Mouse (Mus musculus): ENCODE results near the gene Mrpl18. TPM values are rescaled to one million over a fixed set of nuclear protein-coding genes. Genes with fewer than 3 reads are reported as not detected.

Mrpl18 gene
- polyA plus RNA-seq, 1 experiment from 2014 or later = 191 TPM

DNA sequence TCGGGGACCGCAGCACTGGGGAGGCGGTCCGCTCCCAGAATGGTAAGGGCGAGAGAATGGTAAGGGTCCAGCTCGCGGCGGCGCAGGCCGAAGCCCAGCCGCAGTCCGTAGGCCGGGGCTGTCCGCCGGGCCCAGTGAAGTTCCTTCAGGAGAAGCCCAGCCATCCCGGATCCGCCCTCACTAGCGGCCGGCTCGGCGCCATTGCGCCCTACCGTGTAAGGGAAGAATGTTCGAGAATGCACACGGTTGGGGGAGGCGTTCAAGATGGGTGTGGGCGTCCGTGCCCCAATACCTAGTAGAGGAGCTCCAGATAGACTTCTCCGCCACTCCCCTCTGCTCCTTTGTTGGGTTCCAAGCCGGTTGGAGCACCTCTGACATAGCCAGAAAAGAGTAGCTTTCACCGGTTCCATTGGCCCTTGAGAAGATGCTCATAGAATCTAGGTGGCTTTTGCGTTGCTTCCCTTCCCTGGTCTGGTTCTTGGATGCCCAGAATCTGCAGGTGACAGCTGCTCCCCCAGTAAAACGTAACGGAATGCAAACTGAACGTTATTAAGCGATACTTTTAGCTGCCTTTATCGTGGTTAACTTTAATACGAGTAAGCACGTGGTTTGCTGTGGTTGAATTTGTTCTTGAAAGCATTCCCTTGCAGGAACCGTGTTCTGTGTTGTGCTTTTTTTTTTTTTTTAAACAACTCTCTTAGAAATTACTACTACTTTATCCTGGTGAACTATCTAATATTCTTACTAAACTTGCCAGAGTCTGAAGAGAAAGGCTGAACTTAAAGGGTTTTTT, 639 bp upstream of the Mrpl18 start:
- Histone ChIP-seq H3K36me3 (ENCODE audit: control insufficient read depth, insufficient read depth) (peaks cover 45% of the 10 kb centered on the region), H3K27ac (ENCODE audit: low read length) (peak overlapping the region; percentile 93), H3K9ac (ENCODE audit: low read length) (peak overlapping the region; percentile 99), H3K4me1 (ENCODE audit: control insufficient read depth, insufficient read depth, low read length) (peaks cover 13% of the 10 kb centered on the region), H3K4me2 (ENCODE audit: low read depth, low read length) (peak overlapping the region; percentile 91), H3K9me3 (replicated peaks; ENCODE audit: control insufficient read depth, low read length) (no peaks in the 10 kb centered on the region), H3K4me3 (ENCODE audit: low read length) (peak overlapping the region; percentile 95), H3K27me3 (ENCODE audit: control insufficient read depth, insufficient read depth, low read length) (no peaks in the 10 kb centered on the region)
- whole genome bisulfite sequencing = under 1% methylated on average over 40 of the region's 40 CpGs
- ATAC-seq (replicated peaks; ENCODE audit: extremely low read depth, insufficient read depth, low FRiP score) = peak; percentile 30

GRCm38 (mm10) chr17:12915488-12915880, 661 bp downstream of the Mrpl18 start, which contains the start of gene Tcp1:
Gene Tcp1 (plus strand): TSS chr17:12915701.
- Histone ChIP-seq H3K36me3 (ENCODE audit: control insufficient read depth, insufficient read depth) (peaks cover 45% of the 10 kb centered on the region), H3K27me3 (ENCODE audit: control insufficient read depth, insufficient read depth, low read length) (no peaks in the 10 kb centered on the region), H3K4me1 (ENCODE audit: control insufficient read depth, insufficient read depth, low read length) (peaks cover 13% of the 10 kb centered on the region), H3K9ac (ENCODE audit: low read length) (peak within 1 kb of the TSS; percentile 99), H3K9me3 (replicated peaks; ENCODE audit: control insufficient read depth, low read length) (no peaks in the 10 kb centered on the region), H3K4me3 (ENCODE audit: low read length) (peak within 1 kb of the TSS; percentile 95), H3K27ac (ENCODE audit: low read length) (peak within 1 kb of the TSS; percentile 94), H3K4me2 (ENCODE audit: low read depth, low read length) (peak within 1 kb of the TSS; percentile 91)
- WGBS = under 1% methylated on average over 18 of the region's 18 CpGs
- ATAC-seq (replicated peaks; ENCODE audit: extremely low read depth, insufficient read depth, low FRiP score) = no peak

DNA sequence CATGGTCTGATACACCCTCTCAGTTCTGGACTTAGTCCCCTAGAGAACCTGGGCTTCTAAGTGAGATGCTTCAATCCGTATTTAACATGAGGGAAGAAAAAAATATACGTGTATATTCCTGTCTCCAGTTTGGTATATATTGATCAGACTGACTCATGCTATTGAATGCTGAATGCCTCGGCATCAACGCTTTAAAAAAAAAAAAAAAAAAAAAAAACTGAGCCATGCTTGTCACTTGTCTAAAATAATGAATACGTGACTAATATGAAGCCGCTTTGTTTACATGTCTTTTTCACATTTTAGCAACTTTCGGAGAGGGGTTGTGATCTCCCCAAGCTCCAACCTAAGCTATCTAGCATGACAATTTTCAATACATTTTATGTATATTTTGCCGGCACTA, 5.8 kb downstream of the Mrpl18 start:
- no peak overlapping the region for H3K4me3 ChIP-seq (ENCODE audit: low read length)
- peaks cover 29% of the 10 kb centered on the region for H3K36me3 ChIP-seq (ENCODE audit: control insufficient read depth, insufficient read depth)
- no peak overlapping the region for H3K27ac ChIP-seq (ENCODE audit: low read length)
- H3K27me3 ChIP-seq (ENCODE audit: control insufficient read depth, insufficient read depth, low read length) = no peaks in the 10 kb centered on the region
- 86% methylated on average over 8 of the region's 8 CpGs for WGBS
- ATAC-seq (replicated peaks; ENCODE audit: extremely low read depth, insufficient read depth, low FRiP score) = no peak
- H3K9me3 ChIP-seq (replicated peaks; ENCODE audit: control insufficient read depth, low read length) = no peaks in the 10 kb centered on the region
- peaks cover 6% of the 10 kb centered on the region for H3K4me1 ChIP-seq (ENCODE audit: control insufficient read depth, insufficient read depth, low read length)
- H3K9ac ChIP-seq (ENCODE audit: low read length) = no peak overlapping the region
- no peak overlapping the region for H3K4me2 ChIP-seq (ENCODE audit: low read depth, low read length)

DNA sequence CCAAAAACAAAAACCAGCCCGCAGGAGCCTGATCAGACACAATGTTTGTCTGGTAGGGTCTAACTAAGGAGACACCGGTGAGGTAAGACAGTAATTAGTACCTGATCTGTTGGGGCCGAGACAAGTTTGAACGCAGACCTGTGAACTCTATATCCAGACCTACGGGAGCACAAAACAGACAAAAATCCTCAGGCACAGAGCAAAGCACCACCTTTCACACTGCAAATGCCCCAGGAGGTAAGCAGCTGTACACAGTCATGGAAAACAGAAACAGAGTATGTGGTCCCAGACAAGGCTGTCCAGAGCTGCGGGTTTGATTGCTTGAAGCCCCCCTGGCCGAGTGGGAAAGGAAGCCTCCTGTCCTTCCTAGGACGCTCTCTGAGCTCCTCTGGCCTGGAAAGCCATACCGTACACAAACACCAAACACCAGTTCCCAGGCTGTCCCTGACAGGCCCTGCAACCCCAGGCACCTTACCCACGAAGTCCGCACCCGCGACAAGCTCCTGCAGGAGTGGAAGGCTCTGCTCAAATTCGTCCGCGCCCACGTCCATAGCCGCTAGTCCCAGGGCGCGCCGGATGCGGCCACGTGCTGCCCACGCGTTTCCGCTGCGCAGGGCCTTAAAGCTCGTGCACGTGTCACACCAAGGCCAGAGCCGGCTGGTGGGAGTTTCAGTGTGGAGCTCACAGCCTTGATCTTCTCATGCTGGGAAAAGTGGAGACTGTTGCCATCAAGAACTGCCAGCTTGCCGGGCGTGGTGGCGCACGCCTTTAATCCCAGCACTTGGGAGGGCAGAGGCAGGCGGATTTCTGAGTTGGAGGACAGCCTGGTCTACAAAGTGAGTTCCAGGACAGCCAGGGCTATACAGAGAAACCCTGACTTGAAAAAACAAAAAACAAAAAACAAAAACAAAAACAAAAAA, 6.5 kb downstream of the Mrpl18 start, which contains the start of gene Pnldc1:
Gene Pnldc1, minus strand, starts transcription at position 870 of the 920 bp plus-strand sequence.
- Histone ChIP-seq H3K27ac (ENCODE audit: low read length) (no peak within 1 kb of the TSS), H3K4me1 (ENCODE audit: control insufficient read depth, insufficient read depth, low read length) (no peaks in the 10 kb centered on the region), H3K9ac (ENCODE audit: low read length) (no peak within 1 kb of the TSS), H3K4me2 (ENCODE audit: low read depth, low read length) (no peak within 1 kb of the TSS), H3K36me3 (ENCODE audit: control insufficient read depth, insufficient read depth) (peaks cover 32% of the 10 kb centered on the region), H3K4me3 (ENCODE audit: low read length) (no peak within 1 kb of the TSS), H3K27me3 (ENCODE audit: control insufficient read depth, insufficient read depth, low read length) (no peaks in the 10 kb centered on the region), H3K9me3 (replicated peaks; ENCODE audit: control insufficient read depth, low read length) (no peaks in the 10 kb centered on the region)
- ATAC-seq (replicated peaks; ENCODE audit: extremely low read depth, insufficient read depth, low FRiP score) = no peak
- 72% methylated on average over 35 of the region's 35 CpGs for WGBS

DNA sequence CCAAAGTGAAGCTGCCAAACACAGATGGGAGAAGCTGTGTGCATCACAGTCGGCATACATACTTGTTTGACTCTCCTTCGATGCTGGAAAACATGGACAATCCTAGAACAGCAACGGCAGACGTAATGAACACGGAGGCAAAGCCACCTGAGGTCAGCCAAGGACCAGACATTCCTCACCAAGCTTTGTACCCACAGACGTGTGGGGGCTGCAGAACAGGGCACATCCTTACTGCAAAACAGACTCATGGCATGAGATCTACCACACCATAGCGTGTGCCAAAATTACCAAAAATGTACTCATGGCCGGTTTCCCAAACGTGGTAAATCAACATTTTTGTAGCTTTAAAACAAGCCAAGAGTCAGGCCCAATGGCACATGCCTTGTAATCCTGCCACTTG, 9.7 kb downstream of the Mrpl18 start:
- H3K27ac ChIP-seq (ENCODE audit: low read length) = no peak overlapping the region
- peaks cover 21% of the 10 kb centered on the region for H3K36me3 ChIP-seq (ENCODE audit: control insufficient read depth, insufficient read depth)
- no peak overlapping the region for H3K4me3 ChIP-seq (ENCODE audit: low read length)
- H3K4me2 ChIP-seq (ENCODE audit: low read depth, low read length) = no peak overlapping the region
- no peak overlapping the region for H3K9ac ChIP-seq (ENCODE audit: low read length)
- no peaks in the 10 kb centered on the region for H3K4me1 ChIP-seq (ENCODE audit: control insufficient read depth, insufficient read depth, low read length)
- WGBS = 85% methylated on average over 9 of the region's 9 CpGs
- H3K9me3 ChIP-seq (replicated peaks; ENCODE audit: control insufficient read depth, low read length) = no peaks in the 10 kb centered on the region
- H3K27me3 ChIP-seq (ENCODE audit: control insufficient read depth, insufficient read depth, low read length) = no peaks in the 10 kb centered on the region
- no peak for ATAC-seq (replicated peaks; ENCODE audit: extremely low read depth, insufficient read depth, low FRiP score)

- H3K27ac ChIP-seq (ENCODE audit: low read length) = no peak overlapping the region
- H3K36me3 ChIP-seq (ENCODE audit: control insufficient read depth, insufficient read depth) = peaks cover 17% of the 10 kb centered on the region
- H3K4me3 ChIP-seq (ENCODE audit: low read length) = no peak overlapping the region
Observed at GRCm38 (mm10) chr17:12905810-12906209, 10.3 kb downstream of the Mrpl18 start.

DNA sequence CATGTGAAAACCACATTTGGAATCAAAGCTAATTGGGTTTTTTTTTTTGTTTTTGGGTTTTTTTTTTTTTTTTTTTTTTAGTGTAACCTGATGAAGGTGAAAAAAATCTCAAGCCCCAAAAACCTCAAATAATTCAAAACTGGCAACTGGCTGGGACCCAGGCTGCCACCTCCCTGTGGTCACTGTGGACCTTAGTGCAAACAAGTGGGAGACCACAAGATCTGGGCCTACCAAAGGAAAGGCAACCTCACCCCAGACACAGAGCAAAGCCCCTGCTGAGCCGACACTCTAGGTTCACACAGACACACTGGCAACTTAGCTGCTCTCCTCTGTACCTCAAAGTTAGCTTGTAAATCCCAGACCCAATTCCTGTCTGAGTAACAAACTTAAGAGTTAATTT, 11.8 kb downstream of the Mrpl18 start:
- no peaks in the 10 kb centered on the region for H3K27me3 ChIP-seq (ENCODE audit: control insufficient read depth, insufficient read depth, low read length)
- ATAC-seq (replicated peaks; ENCODE audit: extremely low read depth, insufficient read depth, low FRiP score) = no peak
- H3K4me1 ChIP-seq (ENCODE audit: control insufficient read depth, insufficient read depth, low read length) = no peaks in the 10 kb centered on the region
- no peak overlapping the region for H3K9ac ChIP-seq (ENCODE audit: low read length)
- H3K27ac ChIP-seq (ENCODE audit: low read length) = no peak overlapping the region
- H3K4me2 ChIP-seq (ENCODE audit: low read depth, low read length) = no peak overlapping the region
- H3K36me3 ChIP-seq (ENCODE audit: control insufficient read depth, insufficient read depth) = peaks cover 19% of the 10 kb centered on the region
- no peaks in the 10 kb centered on the region for H3K9me3 ChIP-seq (replicated peaks; ENCODE audit: control insufficient read depth, low read length)
- H3K4me3 ChIP-seq (ENCODE audit: low read length) = no peak overlapping the region
- WGBS = 79% methylated on average over 1 of the region's 1 CpGs

More at GRCm38 (mm10) chr17:12905810-12906209, 10.3 kb downstream of the Mrpl18 start:
- H3K9ac ChIP-seq (ENCODE audit: low read length) = no peak overlapping the region
- H3K4me2 ChIP-seq (ENCODE audit: low read depth, low read length) = no peak overlapping the region
- H3K4me1 ChIP-seq (ENCODE audit: control insufficient read depth, insufficient read depth, low read length) = no peaks in the 10 kb centered on the region
- H3K27me3 ChIP-seq (ENCODE audit: control insufficient read depth, insufficient read depth, low read length) = no peaks in the 10 kb centered on the region
- WGBS = 83% methylated on average over 4 of the region's 4 CpGs
- no peak for ATAC-seq (replicated peaks; ENCODE audit: extremely low read depth, insufficient read depth, low FRiP score)
- no peaks in the 10 kb centered on the region for H3K9me3 ChIP-seq (replicated peaks; ENCODE audit: control insufficient read depth, low read length)

DNA sequence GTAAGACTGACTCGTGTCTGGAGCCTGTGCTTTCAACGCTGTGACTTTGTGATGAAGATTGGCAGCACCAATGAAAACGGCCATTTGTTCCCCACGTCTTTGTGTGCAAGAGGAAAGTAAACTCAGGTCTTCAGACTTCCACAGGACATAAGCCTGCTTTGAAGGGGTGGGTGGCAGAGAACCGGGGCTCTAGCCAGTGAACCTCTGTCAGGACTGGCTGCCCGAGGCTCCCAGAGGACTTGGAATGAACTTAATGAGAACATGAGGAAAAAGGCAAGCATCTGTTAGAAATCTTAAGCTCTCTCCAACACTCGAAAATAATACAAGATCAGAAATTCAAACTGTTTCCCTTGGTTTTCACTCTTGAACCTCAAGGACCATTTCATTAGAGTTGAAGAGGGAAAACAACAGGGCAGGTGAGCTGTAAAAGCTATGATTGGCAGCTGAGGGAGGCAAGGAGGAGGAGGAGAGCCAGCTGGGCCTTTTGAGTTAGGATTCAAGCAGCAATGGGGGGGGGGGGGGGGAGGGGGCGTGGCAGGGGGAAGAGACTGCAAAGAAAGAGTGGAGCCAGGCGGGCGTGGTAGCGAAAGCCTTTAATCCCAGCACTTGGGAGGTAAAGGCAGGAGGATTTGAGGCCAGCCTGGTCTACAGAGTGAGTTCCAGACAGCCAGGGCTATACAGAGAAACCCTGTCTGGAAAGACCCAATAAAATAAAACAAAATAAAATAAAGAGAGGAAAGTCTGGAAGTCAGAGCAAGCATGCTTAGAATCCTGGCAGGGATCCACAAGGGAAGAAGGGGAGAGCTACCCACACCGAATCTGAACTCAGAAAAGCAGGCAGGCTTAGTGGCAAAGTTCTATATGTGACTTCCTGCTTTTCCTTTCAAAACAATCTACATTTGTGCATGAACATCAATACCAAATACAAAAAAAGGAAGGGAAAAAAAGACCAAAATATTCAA, 12.5 kb downstream of the Mrpl18 start:
- Histone ChIP-seq H3K36me3 (ENCODE audit: control insufficient read depth, insufficient read depth) (peaks cover 21% of the 10 kb centered on the region), H3K4me1 (ENCODE audit: control insufficient read depth, insufficient read depth, low read length) (no peaks in the 10 kb centered on the region), H3K4me3 (ENCODE audit: low read length) (no peak overlapping the region), H3K27me3 (ENCODE audit: control insufficient read depth, insufficient read depth, low read length) (no peaks in the 10 kb centered on the region), H3K27ac (ENCODE audit: low read length) (no peak overlapping the region), H3K4me2 (ENCODE audit: low read depth, low read length) (no peak overlapping the region), H3K9me3 (replicated peaks; ENCODE audit: control insufficient read depth, low read length) (no peaks in the 10 kb centered on the region), H3K9ac (ENCODE audit: low read length) (no peak overlapping the region)
- no peak for ATAC-seq (replicated peaks; ENCODE audit: extremely low read depth, insufficient read depth, low FRiP score)
- 66% methylated on average over 11 of the region's 12 CpGs for WGBS
